Mouse (Mus musculus): ENCODE measurements around the gene Rabgef1. TPM values are rescaled to one million over a fixed set of nuclear protein-coding genes. Genes with fewer than 3 reads are reported as not detected.
"Not testable (repeated sequence)": the region's sequence is repeated elsewhere in the genome, so short reads cannot be mapped to it uniquely, and the experiment has no call there.

Rabgef1 gene
- total and polyA plus RNA-seq, 3 experiments = 25.8 to 35.1 TPM; not detected in 1

DNA sequence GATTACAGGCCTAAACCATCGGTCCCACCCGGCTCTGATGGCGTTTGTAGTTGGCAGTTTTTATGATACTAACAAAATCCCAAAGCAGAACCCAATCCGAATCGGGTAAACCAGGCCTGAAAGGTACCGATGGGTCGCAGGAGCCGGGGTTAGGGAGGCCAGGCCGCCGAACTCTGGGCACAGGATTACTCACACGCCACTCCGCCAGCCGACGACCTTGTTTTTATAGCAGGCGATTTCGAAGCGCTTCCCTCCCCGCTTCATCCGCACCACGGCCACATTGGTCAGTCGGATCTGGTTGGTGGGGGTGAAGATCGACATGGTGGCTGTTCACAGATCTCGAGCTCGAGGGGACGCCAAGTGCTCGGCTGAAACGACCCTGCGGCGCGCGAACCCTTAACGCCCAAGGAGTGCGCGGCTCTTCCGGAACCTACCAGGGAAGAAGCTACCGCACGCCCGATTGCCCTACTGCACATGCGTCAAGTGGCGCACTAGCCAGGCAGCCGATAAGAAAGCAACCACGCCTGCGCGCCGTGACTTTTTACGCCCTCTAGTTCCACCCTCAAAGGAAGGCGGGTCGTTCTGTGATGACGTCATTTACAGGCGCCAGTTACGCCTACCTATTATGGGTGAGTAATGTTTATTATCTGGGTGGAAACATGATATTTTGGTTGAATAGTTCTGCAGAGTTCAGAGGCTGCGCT, 83.6 kb downstream of the Rabgef1 start, which contains the start of the genes Sbds and Tyw1 (continued):
- no peak for TF ChIP-seq BHLHE40 (IDR thresholded peaks at IDR 0.05; ENCODE audit: borderline replicate concordance, low read depth, low read length)
- TF ChIP-seq GATA1 (IDR thresholded peaks at IDR 0.05; ENCODE audit: low read depth, low read length) = peak; percentile 79
- no peak for TF ChIP-seq RAD21 (IDR thresholded peaks at IDR 0.05; ENCODE audit: low read depth, low read length)
- peak; percentile 92 for TF ChIP-seq JUND (IDR thresholded peaks at IDR 0.05; ENCODE audit: low read depth, low read length)

DNA sequence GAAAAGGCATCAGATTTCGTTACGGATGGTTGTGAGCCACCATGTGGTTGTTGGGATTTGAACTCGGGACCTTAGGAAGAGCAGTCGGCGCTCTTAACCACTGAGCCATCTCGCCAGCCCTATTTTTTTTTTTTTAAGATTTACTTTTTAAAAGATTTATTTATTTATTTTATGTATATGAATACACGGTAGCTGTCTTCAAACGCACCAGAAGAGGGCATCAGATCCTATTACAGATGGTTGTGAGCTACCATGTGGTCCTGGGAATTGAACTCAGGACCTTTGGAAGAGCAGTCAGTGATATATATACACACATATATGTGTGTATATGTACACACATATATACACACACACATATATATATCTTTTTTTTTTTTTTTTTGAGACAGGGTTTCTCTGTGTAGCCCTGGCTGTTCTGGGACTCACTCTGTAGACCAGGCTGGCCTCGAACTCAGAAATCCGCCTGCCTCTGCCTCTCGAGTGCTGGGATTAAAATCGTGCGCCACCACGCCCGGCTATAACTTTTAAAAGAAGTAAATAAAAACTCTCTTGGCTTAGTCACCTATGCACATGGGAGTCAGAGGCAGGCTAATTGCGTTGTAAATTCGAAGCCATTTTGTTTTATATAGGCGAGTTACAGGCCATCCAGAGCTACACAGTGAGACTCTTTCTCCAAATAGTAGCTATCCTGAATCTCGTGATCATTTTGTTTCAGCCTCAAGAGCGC, 84.4 kb downstream of the Rabgef1 start:
- H3K4me3 ChIP-seq (ENCODE audit: control insufficient read depth in 1 of 2, insufficient read depth in 1 of 2, low read depth in 2 of 2, low read length in 2 of 2) = peak overlapping the region; percentile 58 to 59
- peaks cover 0 to 22% of the 10 kb centered on the region in 2 experiments for H3K36me3 ChIP-seq (ENCODE audit: control insufficient read depth in 1 of 2, insufficient read depth in 2 of 2, low read length in 2 of 2)
- not testable (repeated sequence) for H3K27me3 ChIP-seq (ENCODE audit: control insufficient read depth in 1 of 2, insufficient read depth in 2 of 2, low read length in 2 of 2); H3K9me3 ChIP-seq (replicated peaks; ENCODE audit: insufficient read depth, low read length)
- peaks cover 0 to 19% of the 10 kb centered on the region in 2 experiments; a peak in 2 of 4 replicates for H3K4me1 ChIP-seq (ENCODE audit: control insufficient read depth in 1 of 2, insufficient read depth in 2 of 2, low read length in 2 of 2)
- DNase-seq (ENCODE audit: low read depth, low spot score) = peak; percentile 63
- H3K9ac ChIP-seq (ENCODE audit: control insufficient read depth, low read depth, low read length, poor library complexity, severe bottlenecking) = peak overlapping the region; percentile 87
- H3K27ac ChIP-seq (ENCODE audit: control insufficient read depth, low read depth, low read length) = peak overlapping the region; percentile 94
- TF ChIP-seq ZNF384 (IDR thresholded peaks at IDR 0.05; ENCODE audit: low read depth, low read length) (peak; percentile 55; the same call in 1 of the 2 replicates), CTCF (IDR thresholded peaks at IDR 0.05 in 2 of 3, conservative IDR thresholded peaks at IDR 0.05 in 1 of 3; ENCODE audit: control insufficient read depth in 1 of 3, insufficient read depth in 1 of 3, low read depth in 2 of 3, low read length in 3 of 3, poor library complexity in 1 of 3, severe bottlenecking in 1 of 3) (peak in 1 of 3 experiments; percentile 13; a peak in 1 of 6 replicates), USF1 (IDR thresholded peaks at IDR 0.05; ENCODE audit: low read depth, low read length) (0 out of 2 replicates have a peak, but pooled peaks have one; percentile 4), TBP (IDR thresholded peaks at IDR 0.05; ENCODE audit: low read depth, low read length) (0 out of 2 replicates have a peak, but pooled peaks have one; percentile 3), RCOR1 (IDR thresholded peaks at IDR 0.05; ENCODE audit: low read depth, low read length) (peak; percentile 35; the same call in 1 of the 2 replicates)
- H3K79me2 ChIP-seq (ENCODE audit: control insufficient read depth, insufficient read depth, low read length, poor library complexity) = peaks cover 45% of the 10 kb centered on the region

DNA sequence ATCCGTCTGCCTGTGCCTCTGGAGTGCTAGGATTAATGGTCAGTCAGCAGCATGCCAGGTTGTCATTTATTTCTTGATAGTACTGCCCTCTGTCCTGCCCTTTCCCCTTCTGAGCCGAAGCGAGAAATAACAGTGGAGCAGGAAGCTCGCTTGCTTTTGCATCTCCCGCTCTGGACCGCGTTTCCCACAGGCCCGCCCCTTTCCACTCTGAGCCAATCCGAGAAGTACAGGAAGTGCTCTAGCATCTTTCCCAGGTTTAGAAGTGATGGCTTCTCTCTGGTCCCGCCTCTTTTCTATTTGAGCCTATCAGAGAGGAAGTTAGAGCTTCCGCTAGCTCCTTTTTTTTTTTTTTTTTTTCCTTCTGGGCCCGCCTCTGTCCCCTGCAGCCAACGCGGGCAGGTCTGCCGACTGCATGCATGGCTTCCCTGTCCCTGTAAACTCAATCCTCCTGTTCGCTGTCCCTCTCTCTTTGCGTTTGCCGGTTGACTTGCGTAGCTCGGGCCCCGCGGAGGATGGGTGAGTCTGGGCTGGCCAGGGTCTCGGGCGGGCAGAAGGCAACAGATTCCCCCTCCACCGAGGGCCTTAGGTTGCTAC, 85.2 kb downstream of the Rabgef1 start:
- Histone ChIP-seq H3K9me3 (replicated peaks; ENCODE audit: insufficient read depth, low read length) (no peaks in the 10 kb centered on the region), H3K9ac (ENCODE audit: control insufficient read depth, low read depth, low read length, poor library complexity, severe bottlenecking) (peak overlapping the region; percentile 96), H3K27ac (ENCODE audit: control insufficient read depth, low read depth, low read length) (peak overlapping the region; percentile 94), H3K4me1 (ENCODE audit: control insufficient read depth in 1 of 2, insufficient read depth in 2 of 2, low read length in 2 of 2) (peaks cover 0 to 19% of the 10 kb centered on the region in 2 experiments; a peak in 2 of 4 replicates), H3K79me2 (ENCODE audit: control insufficient read depth, insufficient read depth, low read length, poor library complexity) (peaks cover 44% of the 10 kb centered on the region), H3K4me3 (ENCODE audit: control insufficient read depth in 1 of 2, insufficient read depth in 1 of 2, low read depth in 2 of 2, low read length in 2 of 2) (peak overlapping the region; percentile 87 to 95), H3K27me3 (ENCODE audit: control insufficient read depth in 1 of 2, insufficient read depth in 2 of 2, low read length in 2 of 2) (no peaks in the 10 kb centered on the region), H3K36me3 (ENCODE audit: control insufficient read depth in 1 of 2, insufficient read depth in 2 of 2, low read length in 2 of 2) (peaks cover 0 to 22% of the 10 kb centered on the region in 2 experiments)
- peak; percentile 99 for DNase-seq (ENCODE audit: low read depth, low spot score)
- TF ChIP-seq BHLHE40 (IDR thresholded peaks at IDR 0.05; ENCODE audit: borderline replicate concordance, low read depth, low read length) (no peak), ZNF384 (IDR thresholded peaks at IDR 0.05; ENCODE audit: low read depth, low read length) (peak; percentile 100), TCF12 (IDR thresholded peaks at IDR 0.05; ENCODE audit: low read depth, low read length) (peak; percentile 58), KAT2A (conservative IDR thresholded peaks at IDR 0.05; ENCODE audit: low read depth, low read length) (peak; percentile 50; the same call in 1 of the 2 replicates), CHD2 (IDR thresholded peaks at IDR 0.05; ENCODE audit: low read length) (no peak), ELF1 (IDR thresholded peaks at IDR 0.05; ENCODE audit: low read depth, low read length) (peak; percentile 96), POLR2A (IDR thresholded peaks at IDR 0.05; ENCODE audit: control insufficient read depth in 1 of 2, insufficient read depth in 1 of 2, low read depth in 1 of 2, low read length in 2 of 2, poor library complexity in 1 of 2) (peak; percentile 76 to 98), CHD1 (IDR thresholded peaks at IDR 0.05; ENCODE audit: low read depth, low read length) (no peak), MYB (IDR thresholded peaks at IDR 0.05; ENCODE audit: low read depth, low read length) (no peak), ZC3H11A (IDR thresholded peaks at IDR 0.05; ENCODE audit: low read depth, low read length) (no peak), ZKSCAN1 (IDR thresholded peaks at IDR 0.05; ENCODE audit: low read depth, low read length) (peak; percentile 82; the same call in 1 of the 2 replicates), MYC (IDR thresholded peaks at IDR 0.05; ENCODE audit: low read depth, low read length) (peak; percentile 92), MAZ (IDR thresholded peaks at IDR 0.05; ENCODE audit: low read depth, low read length) (peak; percentile 74; the same call in 1 of the 2 replicates), E2F4 (IDR thresholded peaks at IDR 0.05; ENCODE audit: borderline replicate concordance, low read depth, low read length) (peak; percentile 66; the same call in 1 of the 2 replicates), SMC3 (IDR thresholded peaks at IDR 0.05; ENCODE audit: low read depth, low read length) (no peak), ZMIZ1 (IDR thresholded peaks at IDR 0.05; ENCODE audit: low read depth, low read length) (peak; percentile 92), ETS1 (IDR thresholded peaks at IDR 0.05; ENCODE audit: low read depth, low read length) (no peak; the same call in none of the 2 replicates), SIN3A (IDR thresholded peaks at IDR 0.05; ENCODE audit: low read length) (peak; percentile 96), TBP (IDR thresholded peaks at IDR 0.05; ENCODE audit: low read depth, low read length) (peak; percentile 97), POLR2AphosphoS2 (IDR thresholded peaks at IDR 0.05; ENCODE audit: low read length) (peak; percentile 92)

Measured in MEL (cell line).